Mouse (Mus musculus): ENCODE measurements around the gene Tmem235. TPM values are rescaled to one million over a fixed set of nuclear protein-coding genes. Genes with fewer than 3 reads are reported as not detected.

Tmem235 gene
- polyA plus RNA-seq, 2 experiments, result not detected

DNA sequence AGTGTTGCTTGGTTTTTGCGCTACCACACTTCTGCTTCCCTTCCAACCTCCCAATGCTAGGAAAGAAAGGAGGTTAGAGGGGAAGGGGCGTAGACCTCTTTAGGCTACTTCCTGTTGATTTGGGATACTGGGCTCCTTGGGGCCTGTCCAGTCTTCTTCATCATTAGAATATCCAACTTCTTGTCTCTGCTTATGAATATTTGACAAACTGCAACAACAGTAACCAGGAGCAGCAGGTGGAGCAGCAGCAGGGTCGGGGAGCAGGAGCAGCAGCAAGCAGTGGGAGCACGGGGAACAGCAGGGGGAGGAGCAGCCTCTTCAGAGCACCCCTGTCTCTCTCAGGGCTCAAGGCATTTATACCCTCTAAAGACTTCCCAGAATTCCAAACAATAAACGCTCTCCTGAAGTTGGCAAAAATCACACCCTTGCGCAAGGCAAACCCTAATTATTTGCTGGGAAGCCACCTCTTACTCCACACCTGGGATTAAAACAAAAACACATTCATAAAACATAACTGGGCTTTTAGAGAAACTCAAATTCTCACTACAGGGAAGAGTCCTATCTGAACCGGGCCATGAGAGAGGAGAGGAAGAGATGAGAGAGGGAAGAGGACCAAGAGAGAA is 12.8 kb upstream of the Tmem235 start:
- peak overlapping the region; percentile 89 for H3K27ac ChIP-seq (replicated peaks; ENCODE audit: low read depth, low read length)
- peaks cover 20% of the 10 kb centered on the region for H3K4me1 ChIP-seq (ENCODE audit: control insufficient read depth, insufficient read depth, low read length)
- ATAC-seq (ENCODE audit: low FRiP score, low read depth) (no peak), DNase-seq (ENCODE audit: low spot score) (no peak)
- 68% methylated on average over 7 of the region's 7 CpGs for WGBS
- peak overlapping the region; percentile 73 for H3K9ac ChIP-seq (ENCODE audit: low read depth, low read length, severe bottlenecking)
- no peaks in the 10 kb centered on the region for H3K9me3 ChIP-seq (ENCODE audit: control insufficient read depth, low read length)
- no peak for TF ChIP-seq POLR2A (IDR thresholded peaks at IDR 0.05; ENCODE audit: borderline replicate concordance, extremely low read depth, insufficient read depth, insufficient read length)
- peaks cover 6% of the 10 kb centered on the region for H3K36me3 ChIP-seq (ENCODE audit: control insufficient read depth, insufficient read depth, low read length)
- H3K4me3 ChIP-seq (replicated peaks; ENCODE audit: low read length), result peak overlapping the region; percentile 59; the same call in 1 of the 2 replicates
- peak overlapping the region; percentile 61 for H3K4me2 ChIP-seq (replicated peaks; ENCODE audit: low read depth, low read length, severe bottlenecking)
- H3K27me3 ChIP-seq (ENCODE audit: control insufficient read depth, insufficient read depth, low read length), result no peaks in the 10 kb centered on the region

DNA sequence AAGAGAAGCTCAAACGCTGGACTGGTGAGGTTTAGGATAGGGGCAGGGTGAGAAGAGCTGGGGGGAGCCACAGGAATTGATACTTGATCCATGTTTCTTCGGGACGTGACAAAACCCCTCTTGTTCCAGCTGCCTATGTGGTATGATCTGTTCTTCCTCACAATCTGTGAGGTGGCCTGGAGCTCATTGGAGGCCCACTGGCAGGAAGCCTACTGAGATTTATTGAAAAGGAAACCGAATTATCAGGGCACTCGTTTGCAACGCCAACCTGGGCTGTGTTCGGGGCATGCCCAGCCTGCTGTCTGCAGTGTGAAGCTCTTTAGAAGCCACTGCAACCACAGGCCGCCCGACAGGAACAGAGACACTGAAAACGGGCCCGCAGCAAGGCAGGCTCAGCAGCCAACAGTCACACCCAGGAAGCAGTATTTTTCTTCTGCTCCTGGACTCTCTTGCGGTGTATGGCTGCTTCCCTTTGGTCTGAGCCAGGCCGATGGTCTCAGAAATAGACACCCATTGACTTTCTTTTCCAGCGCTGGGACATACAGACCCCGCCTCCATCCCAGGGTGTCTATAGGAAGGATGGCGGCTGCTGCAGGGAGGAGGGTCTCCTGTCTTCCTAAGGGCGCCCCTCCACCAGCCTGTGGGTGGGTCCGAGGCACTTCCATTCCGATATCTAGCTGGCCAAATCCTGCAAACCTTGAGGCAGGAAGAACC is 12.1 kb upstream of the Tmem235 start:
- 9% methylated on average over 19 of the region's 19 CpGs for WGBS
- H3K27me3 ChIP-seq (ENCODE audit: control insufficient read depth, insufficient read depth, low read length), result no peaks in the 10 kb centered on the region
- peak; percentile 52 for DNase-seq (ENCODE audit: low spot score)
- H3K36me3 ChIP-seq (ENCODE audit: control insufficient read depth, insufficient read depth, low read length), result peaks cover 13% of the 10 kb centered on the region
- peak overlapping the region; percentile 59 for H3K4me3 ChIP-seq (replicated peaks; ENCODE audit: low read length)
- H3K27ac ChIP-seq (replicated peaks; ENCODE audit: low read depth, low read length), result peak overlapping the region; percentile 89
- peak overlapping the region; percentile 61 for H3K4me2 ChIP-seq (replicated peaks; ENCODE audit: low read depth, low read length, severe bottlenecking)
- peak; percentile 88 for ATAC-seq (ENCODE audit: low FRiP score, low read depth)
- H3K4me1 ChIP-seq (ENCODE audit: control insufficient read depth, insufficient read depth, low read length), result peaks cover 20% of the 10 kb centered on the region
- TF ChIP-seq POLR2A (IDR thresholded peaks at IDR 0.05; ENCODE audit: borderline replicate concordance, extremely low read depth, insufficient read depth, insufficient read length), result no peak
- peak overlapping the region; percentile 73 for H3K9ac ChIP-seq (ENCODE audit: low read depth, low read length, severe bottlenecking)
- no peaks in the 10 kb centered on the region for H3K9me3 ChIP-seq (ENCODE audit: control insufficient read depth, low read length)

GRCm38 (mm10) chr11:117848985-117849671 is 11.4 kb upstream of the Tmem235 start, which contains the start of gene Birc5:
TSS of gene Birc5 (plus strand) at chr11:117849251.
- Histone ChIP-seq H3K4me1 (ENCODE audit: control insufficient read depth, insufficient read depth, low read length) (peaks cover 20% of the 10 kb centered on the region), H3K36me3 (ENCODE audit: control insufficient read depth, insufficient read depth, low read length) (peaks cover 20% of the 10 kb centered on the region), H3K4me2 (replicated peaks; ENCODE audit: low read depth, low read length, severe bottlenecking) (peak within 1 kb of the TSS; percentile 61), H3K9me3 (ENCODE audit: control insufficient read depth, low read length) (no peaks in the 10 kb centered on the region), H3K27me3 (ENCODE audit: control insufficient read depth, insufficient read depth, low read length) (no peaks in the 10 kb centered on the region), H3K4me3 (replicated peaks; ENCODE audit: low read length) (peak within 1 kb of the TSS; percentile 59), H3K9ac (ENCODE audit: low read depth, low read length, severe bottlenecking) (peak within 1 kb of the TSS; percentile 73), H3K27ac (replicated peaks; ENCODE audit: low read depth, low read length) (peak within 1 kb of the TSS; percentile 89)
- DNase-seq (ENCODE audit: low spot score) (peak; percentile 97), ATAC-seq (ENCODE audit: low FRiP score, low read depth) (peak; percentile 94)
- no peak for TF ChIP-seq POLR2A (IDR thresholded peaks at IDR 0.05; ENCODE audit: borderline replicate concordance, extremely low read depth, insufficient read depth, insufficient read length)
- WGBS, result 0% methylated on average over 35 of the region's 51 CpGs

- ATAC-seq (ENCODE audit: low FRiP score, low read depth) (no peak), DNase-seq (ENCODE audit: low spot score) (no peak)
- TF ChIP-seq POLR2A (IDR thresholded peaks at IDR 0.05; ENCODE audit: borderline replicate concordance, extremely low read depth, insufficient read depth, insufficient read length), result no peak
- 80% methylated on average over 3 of the region's 3 CpGs for WGBS
- H3K4me1 ChIP-seq (ENCODE audit: control insufficient read depth, insufficient read depth, low read length), result peaks cover 16% of the 10 kb centered on the region
- H3K36me3 ChIP-seq (ENCODE audit: control insufficient read depth, insufficient read depth, low read length), result peaks cover 52% of the 10 kb centered on the region
- H3K4me3 ChIP-seq (replicated peaks; ENCODE audit: low read length), result no peak overlapping the region
- H3K9ac ChIP-seq (ENCODE audit: low read depth, low read length, severe bottlenecking), result no peak overlapping the region
- no peaks in the 10 kb centered on the region for H3K9me3 ChIP-seq (ENCODE audit: control insufficient read depth, low read length)
- H3K27me3 ChIP-seq (ENCODE audit: control insufficient read depth, insufficient read depth, low read length), result no peaks in the 10 kb centered on the region
- no peak overlapping the region for H3K4me2 ChIP-seq (replicated peaks; ENCODE audit: low read depth, low read length, severe bottlenecking)
- H3K27ac ChIP-seq (replicated peaks; ENCODE audit: low read depth, low read length), result no peak overlapping the region
Observed at GRCm38 (mm10) chr11:117852875-117853274, 7.7 kb upstream of the Tmem235 start.

DNA sequence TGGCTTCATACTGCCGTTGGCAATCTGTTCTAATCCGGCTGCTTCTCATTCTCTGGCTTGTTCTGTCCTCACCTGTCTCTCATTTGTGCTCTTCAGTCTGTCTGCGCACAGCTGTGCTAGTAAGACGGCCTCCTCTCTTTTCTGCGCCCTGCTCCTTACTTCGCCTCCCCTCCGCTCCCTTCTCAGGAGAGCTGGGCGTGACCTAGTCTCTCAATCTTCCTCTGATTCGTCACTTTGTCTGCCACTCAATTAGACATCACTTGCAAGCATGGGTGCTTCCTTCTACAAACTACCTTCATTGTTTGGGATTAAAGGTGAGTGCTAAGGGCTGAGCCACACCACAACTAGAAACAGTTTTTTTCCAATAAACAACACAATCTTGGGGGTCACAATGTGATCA is 6.3 kb upstream of the Tmem235 start:
- no peak overlapping the region for H3K4me2 ChIP-seq (replicated peaks; ENCODE audit: low read depth, low read length, severe bottlenecking)
- H3K9ac ChIP-seq (ENCODE audit: low read depth, low read length, severe bottlenecking), result no peak overlapping the region
- H3K4me3 ChIP-seq (replicated peaks; ENCODE audit: low read length), result no peak overlapping the region
- no peak overlapping the region for H3K27ac ChIP-seq (replicated peaks; ENCODE audit: low read depth, low read length)
- H3K9me3 ChIP-seq (ENCODE audit: control insufficient read depth, low read length), result no peaks in the 10 kb centered on the region
- no peaks in the 10 kb centered on the region for H3K27me3 ChIP-seq (ENCODE audit: control insufficient read depth, insufficient read depth, low read length)
- no peak for ATAC-seq (ENCODE audit: low FRiP score, low read depth)
- no peak for DNase-seq (ENCODE audit: low spot score)
- H3K4me1 ChIP-seq (ENCODE audit: control insufficient read depth, insufficient read depth, low read length), result peaks cover 11% of the 10 kb centered on the region
- 92% methylated on average over 9 of the region's 9 CpGs for WGBS
- peaks cover 52% of the 10 kb centered on the region for H3K36me3 ChIP-seq (ENCODE audit: control insufficient read depth, insufficient read depth, low read length)
- TF ChIP-seq POLR2A (IDR thresholded peaks at IDR 0.05; ENCODE audit: borderline replicate concordance, extremely low read depth, insufficient read depth, insufficient read length), result no peak
